Mouse (Mus musculus): Measurements from ENCODE around the gene Gpr61.
A peak's percentile ranks its signal among the peaks of the same experiment; 100 is the strongest.

DNA sequence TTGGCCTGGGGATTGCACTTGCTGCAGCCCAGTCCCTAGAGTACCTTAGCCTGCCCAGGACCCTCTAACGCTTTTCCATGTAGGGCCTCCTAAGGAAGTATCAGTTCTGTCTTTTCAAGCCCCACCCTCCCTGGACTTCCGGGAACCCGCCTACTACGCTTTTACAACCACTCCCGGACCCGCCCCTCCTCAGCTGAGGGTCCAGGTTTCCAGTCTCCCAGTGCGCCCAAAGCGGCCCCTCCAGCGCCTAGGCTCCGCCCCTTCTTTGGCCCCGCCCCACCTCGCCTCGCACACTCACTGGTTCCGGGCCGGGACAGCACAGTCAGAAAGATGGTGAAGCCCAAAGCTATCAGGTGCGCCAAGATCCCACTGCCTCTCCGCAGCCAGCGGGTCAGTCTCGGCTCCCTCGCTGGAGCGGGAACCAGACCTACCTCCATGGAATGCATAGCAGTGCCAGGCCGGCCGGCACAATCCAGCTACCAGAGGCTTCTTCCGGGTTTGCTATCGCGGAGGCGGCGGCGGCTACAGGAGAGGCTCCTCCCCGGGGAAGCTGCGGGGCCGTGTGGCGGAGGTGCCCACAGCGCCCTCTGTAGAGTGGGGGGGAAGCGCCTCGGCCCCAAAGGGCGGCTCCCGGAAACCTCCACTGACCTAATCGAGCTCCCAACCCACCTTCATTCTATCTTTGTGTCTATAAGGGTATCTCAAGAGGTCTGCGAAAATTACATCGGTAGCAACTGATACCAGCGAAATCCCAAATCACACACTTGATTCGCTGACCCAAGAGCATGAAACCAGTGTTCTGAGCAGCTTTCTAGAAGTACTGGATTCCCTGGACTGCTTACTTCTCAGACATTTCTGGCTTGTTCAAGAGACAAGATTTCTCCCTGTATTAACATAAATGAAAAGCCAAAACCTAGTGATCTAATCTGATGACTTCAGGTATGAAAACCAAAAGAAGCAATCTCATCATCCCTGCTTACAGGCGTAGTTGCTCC, 45.9 kb upstream of the Gpr61 start, which contains the start of gene Cyb561d1:
- TF ChIP-seq POLR2A (IDR thresholded peaks at IDR 0.05; ENCODE audit: low read depth, low read length) (peak; percentile 55), CTCF (conservative IDR thresholded peaks at IDR 0.05; ENCODE audit: insufficient read depth, insufficient read length, low read depth, low read length) (peak; percentile 53)

Data from kidney, adult 2 months (tissue).